Mouse (Mus musculus) kidney, postnatal 4 days (tissue): ENCODE results near the gene Boll.

Experiments used
- DNase-seq, 2 experiments: peaks; one replicate each; pipeline ENCODE4 v3.0.0; 2021; ENCODE audit warnings: mixed read lengths in 2 of 2

The Boll gene

DNA sequence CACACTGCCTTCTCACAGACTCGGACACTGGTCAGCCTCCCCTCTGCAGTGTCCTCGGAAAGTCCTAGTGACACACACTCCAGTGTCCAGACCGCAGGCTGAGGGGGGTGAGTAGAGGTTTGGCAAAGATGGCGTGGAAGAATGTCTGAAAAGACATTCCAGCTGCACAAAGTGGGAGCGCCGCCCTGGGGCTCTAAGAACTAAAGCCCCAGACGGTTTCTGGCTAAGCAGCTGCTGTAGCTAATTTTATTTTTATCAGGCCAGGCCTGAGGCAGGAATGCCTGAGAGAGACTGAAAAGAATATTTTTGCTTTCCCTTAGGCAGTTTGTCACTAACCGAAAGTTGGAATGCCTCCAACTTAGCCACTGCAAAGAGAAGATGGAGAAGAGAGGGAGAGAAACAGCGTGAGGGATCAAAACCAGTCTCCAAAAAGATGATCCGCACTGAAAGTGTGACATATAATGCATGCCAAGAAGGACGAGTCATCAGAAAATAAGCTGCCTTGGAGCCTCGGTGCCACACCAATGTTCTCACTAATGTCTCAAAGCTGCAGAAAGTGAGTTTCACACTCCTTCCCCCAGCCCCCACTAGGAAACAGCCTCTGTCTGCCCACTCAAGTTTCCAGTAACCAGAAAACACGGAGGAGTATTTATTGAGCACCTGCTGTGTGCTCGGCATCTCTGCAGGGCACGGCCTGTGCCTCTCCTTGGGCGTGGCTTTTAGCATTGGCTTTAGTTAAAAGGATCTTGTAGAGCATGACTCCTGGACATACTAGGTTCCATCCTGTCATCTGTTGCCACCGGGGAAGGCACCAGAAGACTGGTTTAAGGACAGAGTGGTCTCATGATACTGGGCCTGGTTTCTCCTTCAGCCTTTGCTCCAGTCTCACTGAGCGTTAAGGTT, 161.2 kb downstream of the Boll start:
- DNase-seq: peak; percentile 66 to 76

DNA sequence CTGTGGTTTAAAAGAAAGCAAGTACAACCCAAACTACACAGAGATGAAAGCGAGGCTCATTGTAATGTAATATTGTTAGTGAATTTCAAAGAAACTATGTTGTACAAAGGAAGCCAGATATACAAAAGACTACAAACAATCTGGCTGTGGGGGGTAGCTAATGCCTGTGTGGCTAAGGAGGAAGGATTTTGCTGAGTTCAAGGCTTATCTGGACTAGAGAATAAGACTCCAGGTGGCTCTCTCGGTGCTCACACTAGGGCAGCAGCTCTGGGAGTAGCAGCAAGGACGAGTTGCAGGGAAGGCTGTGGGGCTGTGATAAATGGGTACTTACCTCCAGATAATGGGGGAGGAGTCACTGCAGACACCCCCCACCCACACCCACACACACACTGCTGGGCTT, 164.6 kb downstream of the Boll start:
- DNase-seq: no peak
